Mouse (Mus musculus): ENCODE results near the gene Eps15l1. TPM values are rescaled to one million over a fixed set of nuclear protein-coding genes. Genes with fewer than 3 reads are reported as not detected.

Gene Eps15l1
- total RNA-seq, 4 experiments from 2014 or later, result 16.3 to 22.2 (median 20.9) TPM

DNA sequence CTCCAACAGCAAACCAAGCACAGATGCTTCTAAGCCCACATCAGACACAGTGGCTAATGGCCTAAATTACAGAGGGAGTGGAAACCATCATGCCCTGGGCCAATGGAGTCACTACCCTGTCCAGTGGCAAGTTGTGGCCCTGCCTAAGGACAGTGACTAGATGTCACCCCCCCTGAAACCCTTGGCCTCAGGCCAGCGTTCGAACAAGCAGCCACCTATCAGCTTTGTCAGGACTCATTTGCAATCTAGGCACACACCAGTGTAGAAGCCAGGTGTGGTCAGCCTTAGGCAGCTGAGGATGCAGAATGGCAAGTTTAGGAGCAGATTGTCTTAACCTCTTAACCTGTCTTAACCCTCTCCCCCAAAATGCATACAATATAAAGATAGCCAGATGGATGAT, 6.0 kb downstream of the Eps15l1 start:
- DNase-seq (ENCODE audit: low spot score in 2 of 2), result no peak

DNA sequence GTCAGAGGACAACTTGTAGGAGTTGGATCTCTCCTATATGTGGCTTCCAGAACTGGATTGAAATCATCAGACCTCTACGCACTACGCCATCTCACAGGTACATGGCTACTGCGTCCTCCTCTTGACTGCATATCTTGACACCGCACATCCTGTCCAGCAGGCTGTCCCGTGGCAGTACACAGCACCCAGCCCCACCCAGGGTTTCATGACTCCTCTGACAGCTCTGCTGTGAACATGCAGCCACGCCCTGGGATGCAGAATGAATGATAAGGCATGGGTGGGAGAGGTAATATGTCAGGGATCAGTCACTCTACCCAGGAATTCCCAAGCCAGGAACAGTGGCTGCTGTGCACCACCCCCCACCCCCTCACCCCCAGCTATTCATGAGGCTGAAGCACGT, 7.4 kb downstream of the Eps15l1 start:
- DNase-seq (ENCODE audit: low spot score in 2 of 2), result no peak

DNA sequence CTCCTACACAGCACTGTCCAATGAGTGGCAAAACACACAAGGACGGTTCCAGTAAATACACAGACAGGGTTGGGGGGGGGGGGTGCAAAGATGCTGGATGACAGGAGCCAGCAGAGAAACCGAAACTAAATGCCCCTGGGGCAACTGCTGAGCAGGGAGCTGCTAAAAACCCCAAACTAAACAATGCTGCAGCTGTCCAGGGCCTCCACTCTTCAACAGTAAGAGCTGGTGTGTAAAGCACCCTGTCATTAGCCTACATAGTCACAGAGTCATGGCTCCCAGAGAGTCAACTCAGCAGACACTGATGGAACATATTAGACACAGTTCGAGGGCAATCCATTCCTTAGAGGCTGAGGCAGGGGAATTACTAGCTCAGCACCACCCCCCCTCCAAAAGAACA, 11.8 kb downstream of the Eps15l1 start:
- no peak for DNase-seq (ENCODE audit: low spot score in 2 of 2)

DNA sequence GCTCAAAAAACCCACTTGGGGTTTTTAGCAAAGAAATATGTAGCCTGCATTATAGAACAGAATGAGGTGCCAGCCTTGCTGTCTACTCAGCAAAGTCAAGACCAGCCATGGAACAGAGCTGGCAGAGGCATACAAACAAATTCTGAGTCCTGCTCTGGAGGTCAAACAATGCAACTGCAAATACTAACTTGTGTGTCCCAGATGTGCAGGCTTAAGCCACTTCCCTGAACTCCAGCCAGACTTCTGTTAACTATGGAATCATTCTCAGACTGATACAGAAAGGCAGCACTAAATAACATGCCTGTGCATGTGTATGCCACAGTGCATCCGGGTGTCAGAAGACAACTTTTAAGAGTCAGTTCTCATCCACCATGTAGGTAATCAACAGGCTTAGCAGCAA, 13.4 kb downstream of the Eps15l1 start:
- no peak for DNase-seq (ENCODE audit: low spot score in 2 of 2)

DNA sequence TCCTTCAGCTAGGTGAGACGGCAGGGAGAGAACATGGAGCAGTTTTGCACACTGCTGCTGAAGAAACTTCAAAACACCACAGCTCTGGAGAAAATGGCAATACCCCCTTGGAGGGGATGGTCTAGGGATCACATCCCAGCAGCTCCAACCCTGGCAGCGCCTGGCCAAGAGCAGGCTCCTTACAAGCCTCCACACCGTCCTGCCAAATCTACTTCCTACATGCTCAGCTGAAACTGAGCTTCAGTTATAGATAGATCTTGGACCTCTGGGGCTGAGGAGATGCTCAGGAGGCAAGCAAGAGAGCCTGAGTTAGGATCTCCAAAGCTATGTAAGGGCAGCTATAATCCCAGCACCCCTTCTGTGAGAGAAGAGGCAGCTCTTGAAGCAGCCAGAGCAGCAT, 18.3 kb downstream of the Eps15l1 start:
- no peak for DNase-seq (ENCODE audit: low spot score in 2 of 2)

DNA sequence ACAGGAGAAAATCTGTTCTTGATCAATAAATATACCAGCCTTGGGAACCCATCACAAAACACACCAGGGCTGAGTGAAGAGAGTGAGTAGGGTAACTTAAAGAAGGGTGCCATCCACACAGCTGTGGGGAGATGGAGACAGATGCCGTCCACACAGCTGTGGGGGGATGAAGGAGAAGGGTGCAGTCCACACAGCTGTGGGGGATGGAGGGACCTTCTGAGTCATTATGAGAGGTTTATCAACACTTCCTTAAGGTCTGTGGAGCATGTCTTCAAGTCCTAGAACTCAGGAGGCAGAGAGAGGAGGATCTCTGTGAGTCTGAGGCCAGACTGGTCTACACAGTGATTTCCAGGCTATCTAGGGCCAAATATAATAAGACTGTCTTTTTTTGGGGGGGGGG, 19.9 kb downstream of the Eps15l1 start:
- DNase-seq (ENCODE audit: low spot score in 2 of 2), result no peak

DNA sequence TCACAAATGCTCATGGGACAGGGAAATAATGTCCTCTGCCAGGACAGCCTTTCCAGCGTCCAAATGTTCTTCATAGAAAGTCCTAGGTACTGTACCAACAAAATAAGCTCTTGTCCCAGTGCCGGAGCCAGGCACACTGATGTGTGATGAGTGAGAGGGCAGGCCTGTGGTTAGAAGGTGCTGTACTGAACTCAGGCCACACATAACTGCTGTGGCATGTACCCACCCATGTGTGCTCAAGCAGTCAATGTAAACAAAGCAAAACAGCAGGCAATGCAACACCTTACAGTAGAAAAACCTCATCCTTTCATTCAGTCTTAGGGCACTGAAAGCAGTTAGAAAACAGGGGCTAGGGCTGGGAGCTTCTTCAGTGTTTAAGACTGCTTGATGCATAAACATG, 35.5 kb downstream of the Eps15l1 start:
- DNase-seq (ENCODE audit: low spot score in 2 of 2), result no peak

DNA sequence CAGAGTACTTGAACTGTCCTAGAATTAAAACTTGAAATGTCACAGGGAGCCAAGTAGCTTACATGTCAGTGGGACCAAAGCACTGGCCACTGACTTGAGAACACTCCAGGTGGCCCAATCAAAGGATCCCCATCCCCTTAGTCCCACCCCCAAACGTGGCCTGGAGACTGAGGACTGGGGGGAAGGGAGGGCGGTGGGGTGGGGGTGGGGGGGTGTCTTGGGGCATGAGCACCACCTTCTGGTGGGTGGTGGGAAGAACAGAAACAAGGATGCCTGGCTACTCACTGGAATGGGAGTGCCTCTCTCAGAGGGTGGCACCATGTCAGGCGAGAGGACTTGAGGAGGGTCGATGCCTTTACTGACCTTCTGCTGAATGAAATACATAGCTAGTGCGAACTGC, 38.9 kb downstream of the Eps15l1 start:
- DNase-seq (ENCODE audit: low spot score in 2 of 2), result no peak

DNA sequence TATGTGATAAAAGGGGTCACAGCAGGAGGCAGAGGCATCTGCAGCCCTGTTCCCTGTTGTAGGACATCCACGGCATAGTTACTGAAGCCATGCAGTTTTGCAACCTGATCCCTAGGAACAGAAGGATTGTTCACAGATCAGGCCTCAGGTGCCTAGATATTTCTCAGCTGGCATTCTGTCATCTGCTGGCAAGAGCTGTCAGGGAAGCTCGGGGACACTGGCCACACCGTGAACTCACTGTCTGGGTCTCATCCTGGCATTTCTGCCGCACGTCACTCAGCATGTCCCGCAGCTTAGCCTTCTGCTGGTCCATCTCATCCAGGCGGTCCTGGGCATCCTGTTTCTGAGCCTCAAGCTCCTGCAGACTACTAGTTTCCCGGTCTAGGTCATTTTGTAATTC, 40.6 kb downstream of the Eps15l1 start:
- DNase-seq (ENCODE audit: low spot score in 2 of 2), result no peak

DNA sequence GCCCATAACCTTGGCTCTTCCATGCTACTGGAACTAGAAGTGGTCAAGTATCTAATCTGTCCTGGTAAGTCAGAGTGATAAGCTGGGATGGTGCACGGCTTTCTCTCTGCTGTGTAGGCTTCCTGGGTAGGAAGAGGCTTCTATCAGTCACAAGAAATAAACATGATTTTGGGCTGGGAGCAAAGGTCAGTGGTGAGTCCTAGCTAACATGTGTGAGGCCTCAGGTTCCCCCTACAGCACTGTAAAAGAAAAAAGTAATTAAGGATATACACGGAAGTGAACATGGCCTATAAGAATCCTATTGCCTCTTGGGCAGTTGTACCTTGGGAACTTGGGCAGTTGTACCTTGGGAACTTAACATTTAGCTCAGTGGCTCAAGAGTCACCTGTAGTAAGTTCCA, 44.4 kb downstream of the Eps15l1 start:
- DNase-seq (ENCODE audit: low spot score in 2 of 2), result no peak

DNA sequence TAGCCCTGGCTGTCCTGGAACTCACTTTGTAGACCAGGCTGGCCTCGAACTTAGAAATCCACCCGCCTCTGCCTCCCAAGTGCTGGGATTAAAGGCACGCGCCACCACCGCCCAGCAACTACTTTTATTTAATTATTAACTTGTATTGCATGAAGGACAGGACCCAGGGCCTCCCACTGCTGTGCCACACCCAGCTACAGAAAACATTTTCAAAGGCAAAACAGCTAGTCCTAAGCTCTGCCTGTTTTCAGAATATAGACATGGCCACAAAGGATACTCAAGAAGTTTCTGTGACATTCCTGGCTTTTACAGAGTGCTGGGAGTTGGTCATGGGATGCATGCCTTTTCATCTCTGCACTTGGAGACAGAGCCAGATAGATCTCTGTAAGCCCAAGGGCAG, 45.0 kb downstream of the Eps15l1 start:
- DNase-seq (ENCODE audit: low spot score in 2 of 2), result no peak

DNA sequence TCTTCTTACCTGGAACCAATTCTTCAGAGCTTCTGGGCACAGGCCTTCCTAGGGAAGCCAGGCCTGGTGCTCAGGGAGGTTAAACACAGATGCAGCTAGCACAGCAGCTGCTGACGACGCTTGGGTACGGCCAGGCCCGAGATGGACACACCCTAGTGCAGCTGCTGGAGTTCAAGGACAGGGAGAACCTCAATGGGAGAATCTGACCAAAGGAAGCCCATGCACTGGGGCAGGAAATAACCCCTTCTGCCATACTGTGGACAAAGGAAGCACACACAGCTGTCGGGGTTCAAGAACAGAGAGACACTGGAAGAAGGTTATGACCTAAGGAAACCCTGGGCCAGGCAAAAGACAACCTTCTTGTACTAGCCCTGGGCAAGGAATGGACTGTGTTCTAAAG, 46.1 kb downstream of the Eps15l1 start:
- no peak for DNase-seq (ENCODE audit: low spot score in 2 of 2)

DNA sequence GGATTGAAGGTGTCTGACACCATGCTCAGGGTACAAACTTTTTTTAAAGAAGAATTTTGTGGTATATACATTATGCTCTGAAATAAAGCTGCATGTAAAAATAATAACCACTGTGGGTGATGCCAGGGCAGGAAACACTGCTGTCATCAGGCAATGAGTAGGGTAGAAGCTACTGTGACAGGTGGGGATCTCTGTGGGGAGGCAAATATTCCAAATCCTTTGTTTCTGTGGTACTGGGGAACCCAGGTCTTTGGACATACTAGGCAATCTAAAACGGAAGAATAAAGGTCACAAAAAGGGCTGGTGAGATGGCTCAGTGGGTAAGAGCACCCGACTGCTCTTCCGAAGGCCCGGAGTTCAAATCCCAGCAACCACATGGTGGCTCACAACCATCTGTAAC, 48.9 kb downstream of the Eps15l1 start:
- DNase-seq (ENCODE audit: low spot score in 2 of 2), result no peak

DNA sequence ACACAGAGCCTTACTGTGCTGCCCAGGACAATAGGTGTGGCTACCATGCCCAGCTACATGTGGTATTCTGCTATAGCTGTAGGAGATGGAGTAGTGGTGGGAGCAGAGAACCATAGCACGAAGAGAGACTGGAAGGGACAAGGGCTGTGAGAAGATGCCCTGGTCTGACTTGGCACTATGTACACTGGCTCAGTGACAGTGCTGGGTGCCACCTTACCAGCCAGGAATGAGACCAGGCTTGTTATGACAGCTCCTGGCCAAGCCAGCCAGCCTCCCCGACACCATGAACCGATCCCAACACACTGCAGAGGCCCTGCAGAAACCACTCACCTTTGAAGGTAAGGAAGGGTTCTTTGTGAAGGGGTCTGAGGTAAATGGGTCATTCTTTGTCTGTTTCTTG, 49.9 kb downstream of the Eps15l1 start:
- DNase-seq (ENCODE audit: low spot score in 2 of 2), result peak in 1 of 2 experiments; percentile 31

DNA sequence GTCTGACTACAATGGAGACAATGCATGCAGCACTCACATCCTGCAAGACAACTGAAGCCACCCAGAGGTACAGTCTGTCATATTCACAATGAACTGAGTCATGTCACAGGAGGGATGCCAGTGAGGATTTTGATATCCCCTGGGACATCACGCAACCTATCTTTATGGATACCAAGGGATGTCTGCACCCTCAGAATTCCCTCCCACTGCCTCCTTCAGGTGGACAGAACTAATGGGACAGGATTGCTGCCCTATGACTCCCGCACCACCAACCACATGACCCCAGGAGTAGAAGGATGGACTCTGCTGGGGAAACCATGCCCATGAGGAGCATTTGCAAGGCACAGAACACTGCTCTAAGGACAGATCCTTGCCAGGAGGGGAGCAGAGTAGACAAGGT, 54.8 kb downstream of the Eps15l1 start:
- no peak for DNase-seq (ENCODE audit: low spot score in 2 of 2)

DNA sequence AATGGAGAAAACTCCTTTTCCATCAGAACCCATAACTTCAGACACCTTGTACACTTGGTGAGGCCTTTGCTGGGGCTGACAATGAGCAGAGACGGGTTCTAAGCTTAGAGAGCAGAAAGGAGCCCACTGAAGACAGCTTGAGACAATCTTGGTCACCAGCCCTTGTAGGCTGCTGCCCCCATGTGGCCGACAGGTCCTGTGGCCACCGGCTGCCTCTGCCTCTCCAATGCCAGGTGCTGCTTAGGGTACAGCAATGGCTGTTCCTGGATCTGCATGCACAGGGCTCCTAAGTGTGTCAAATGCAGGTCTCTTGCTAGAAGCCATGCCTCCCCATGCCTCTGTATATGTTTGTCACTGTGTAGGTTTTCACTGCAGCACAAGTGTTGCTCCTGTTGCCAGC, 55.4 kb downstream of the Eps15l1 start:
- DNase-seq (ENCODE audit: low spot score in 2 of 2), result peak; percentile 51 to 56

DNA sequence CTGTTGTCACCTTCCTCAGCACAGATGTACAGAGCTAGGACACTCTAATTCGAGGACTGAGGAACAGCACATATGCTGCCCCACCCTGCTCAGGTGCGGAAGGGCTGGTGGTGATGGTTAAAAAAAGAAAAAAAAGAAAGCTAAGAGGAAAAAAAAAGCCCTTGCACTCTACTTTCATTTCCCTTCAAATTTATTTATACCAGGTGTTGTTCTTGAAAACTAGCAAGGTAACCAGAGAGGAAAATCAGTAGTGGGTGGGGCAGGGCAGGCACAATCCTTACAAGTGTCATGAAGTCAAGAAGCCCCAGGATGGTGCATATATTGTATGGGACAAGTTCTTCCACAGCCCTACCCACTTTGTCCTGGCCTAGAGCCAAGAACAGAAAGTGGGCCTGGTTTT, 56.2 kb downstream of the Eps15l1 start:
- no peak for DNase-seq (ENCODE audit: low spot score in 2 of 2)

DNA sequence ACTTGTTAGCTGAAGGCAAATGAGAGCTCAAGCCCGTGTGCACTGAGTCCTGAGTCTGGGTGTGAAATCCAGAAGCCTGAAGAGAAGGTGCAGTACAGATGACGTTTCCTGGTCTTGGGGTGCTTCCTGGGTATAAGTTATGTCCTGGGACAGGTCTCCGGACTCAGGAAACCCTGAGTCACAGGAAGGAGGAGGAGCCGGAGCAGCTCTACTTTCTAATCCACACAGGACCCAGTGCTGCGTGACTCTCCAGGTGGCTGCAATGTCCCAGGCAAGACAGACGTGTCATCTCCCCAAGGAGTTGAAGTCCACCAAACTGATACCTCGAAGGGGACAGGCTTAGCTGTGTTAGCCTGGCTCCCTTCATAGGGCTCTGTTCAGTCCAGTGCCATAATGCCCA, 57.8 kb downstream of the Eps15l1 start:
- no peak for DNase-seq (ENCODE audit: low spot score in 2 of 2)

DNA sequence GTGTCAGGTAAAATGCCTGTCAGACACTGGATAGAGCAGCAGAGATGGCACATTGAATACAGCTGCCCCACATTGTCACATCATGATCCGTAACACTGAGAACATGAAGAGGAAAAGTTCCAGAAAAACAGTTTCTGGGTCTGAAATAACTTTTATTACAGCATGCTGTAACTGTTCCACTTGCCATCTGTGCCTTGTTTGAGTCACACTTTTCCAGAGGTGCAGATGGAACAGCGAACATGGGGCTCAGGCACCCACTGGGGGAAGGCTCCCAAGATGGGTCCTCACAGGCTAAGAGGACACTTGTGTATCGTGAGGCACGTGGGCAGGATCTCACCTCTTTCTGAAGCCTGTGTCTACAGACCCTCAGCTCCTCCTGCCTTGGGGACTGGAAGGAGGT, 58.5 kb downstream of the Eps15l1 start:
- DNase-seq (ENCODE audit: low spot score in 2 of 2), result no peak

DNA sequence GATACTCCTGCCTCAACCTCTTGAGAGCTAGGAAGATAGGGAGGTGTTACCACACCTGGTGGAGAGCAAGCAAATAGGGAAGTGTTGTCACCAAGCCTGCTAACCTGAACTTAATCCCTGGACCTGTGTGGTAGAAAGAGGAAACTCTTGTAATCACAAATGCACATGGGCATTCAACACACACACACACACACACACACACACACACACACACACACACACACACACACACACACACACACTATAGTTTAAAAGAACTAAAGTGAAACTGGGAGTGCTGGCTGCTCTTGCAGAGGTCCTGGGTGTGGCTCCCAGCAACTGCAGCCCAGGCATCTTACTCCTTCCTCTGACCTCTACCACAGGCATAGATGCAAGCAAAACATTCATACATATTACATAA, 61.1 kb downstream of the Eps15l1 start:
- no peak for DNase-seq (ENCODE audit: low spot score in 2 of 2)

DNA sequence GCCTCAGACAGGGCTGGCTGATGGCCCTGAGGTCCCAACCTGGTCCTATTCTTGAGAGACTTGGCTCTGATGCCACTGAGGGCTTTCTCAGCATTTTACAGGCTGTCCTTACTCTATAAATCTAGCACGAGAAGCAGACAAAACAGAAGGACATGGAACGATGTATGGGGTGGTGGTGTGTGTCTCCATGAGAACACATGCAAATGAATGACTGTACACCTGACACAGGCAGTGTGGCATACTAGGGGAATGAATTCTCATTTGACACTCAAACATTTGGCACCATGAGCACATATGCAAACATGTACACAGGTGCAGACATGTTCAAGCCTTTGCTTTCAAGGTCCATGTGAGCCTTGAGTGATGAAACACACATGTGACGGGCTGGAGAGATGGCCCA, 64.7 kb downstream of the Eps15l1 start:
- DNase-seq (ENCODE audit: low spot score in 2 of 2), result no peak

DNA sequence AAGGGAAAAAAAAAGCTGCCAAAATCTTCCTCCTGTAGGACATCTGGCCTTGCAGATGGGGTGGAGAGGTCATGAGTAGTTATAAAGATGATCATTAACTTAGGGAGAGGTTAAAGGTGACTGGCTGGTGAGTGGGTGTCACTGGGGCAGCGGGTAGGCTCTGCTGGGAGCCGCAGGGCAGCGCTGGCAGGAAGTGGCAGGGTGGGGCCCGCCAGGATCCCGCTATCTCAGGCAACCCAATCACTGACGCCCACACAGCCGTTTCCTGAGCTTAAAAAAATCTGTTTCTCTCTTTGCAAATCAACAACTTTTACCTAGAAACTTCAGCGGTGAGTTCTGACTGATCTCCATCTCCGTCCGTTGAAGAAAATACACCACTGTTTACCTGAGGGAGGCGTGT, 67.0 kb downstream of the Eps15l1 start:
- DNase-seq (ENCODE audit: low spot score in 2 of 2), result no peak

DNA sequence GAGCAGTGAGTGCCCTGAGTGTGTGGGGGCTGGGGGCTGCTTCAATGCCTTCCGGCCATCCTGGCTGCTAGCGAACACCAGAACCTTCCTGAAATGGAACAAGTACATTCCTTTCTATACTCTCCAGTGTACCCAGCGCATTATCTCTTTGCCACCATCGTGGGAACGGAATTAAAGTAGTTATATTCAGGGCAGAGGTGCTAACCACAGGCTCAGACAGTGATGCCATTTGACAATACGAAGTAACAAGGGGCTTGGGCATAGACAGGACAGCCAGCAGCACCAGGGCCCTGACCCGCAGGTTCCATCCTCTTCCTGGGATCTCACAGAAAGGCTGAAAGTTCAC, 67.6 kb downstream of the Eps15l1 start:
- DNase-seq (ENCODE audit: low spot score in 2 of 2), result no peak

DNA sequence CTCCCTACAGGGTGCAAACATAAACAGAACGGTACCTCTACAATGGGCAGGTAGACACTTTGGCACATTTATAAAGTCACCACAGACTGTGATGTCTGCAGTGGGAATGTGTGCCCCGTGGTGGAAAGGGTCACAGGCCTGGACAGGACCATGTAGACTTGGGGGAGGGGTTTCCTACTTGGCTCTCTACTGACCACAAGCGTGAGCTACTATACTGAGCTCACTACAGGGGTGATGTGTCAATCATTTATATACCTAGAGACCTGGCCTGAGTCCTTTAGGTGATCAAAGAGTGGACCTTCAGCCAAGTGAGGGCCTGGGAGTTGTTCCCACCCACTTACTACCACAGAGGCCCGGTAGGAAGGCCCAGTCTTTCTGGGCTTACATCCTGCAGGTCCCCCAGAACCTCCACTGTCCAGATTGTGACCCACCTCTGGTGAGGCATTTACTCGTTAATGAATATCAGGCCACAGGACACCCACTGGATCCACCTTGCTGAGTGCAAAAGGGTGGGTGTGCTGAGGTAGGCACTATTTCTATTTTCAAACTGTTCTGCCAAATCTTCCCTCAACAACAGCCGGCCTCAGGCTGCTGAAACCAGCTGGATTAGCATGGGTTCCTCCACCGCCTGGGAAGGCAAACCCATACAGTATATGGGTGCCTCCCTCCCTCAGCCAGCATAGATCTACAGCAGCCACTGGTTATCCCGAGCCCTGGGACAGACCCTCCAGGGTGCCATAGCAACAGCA, 68.1 kb downstream of the Eps15l1 start:
- DNase-seq (ENCODE audit: low spot score in 2 of 2), result no peak

Measured in gastrocnemius, adult 8-10 months (tissue).